Mouse (Mus musculus): Measurements from ENCODE around the gene Spint4.

Gene Spint4

DNA sequence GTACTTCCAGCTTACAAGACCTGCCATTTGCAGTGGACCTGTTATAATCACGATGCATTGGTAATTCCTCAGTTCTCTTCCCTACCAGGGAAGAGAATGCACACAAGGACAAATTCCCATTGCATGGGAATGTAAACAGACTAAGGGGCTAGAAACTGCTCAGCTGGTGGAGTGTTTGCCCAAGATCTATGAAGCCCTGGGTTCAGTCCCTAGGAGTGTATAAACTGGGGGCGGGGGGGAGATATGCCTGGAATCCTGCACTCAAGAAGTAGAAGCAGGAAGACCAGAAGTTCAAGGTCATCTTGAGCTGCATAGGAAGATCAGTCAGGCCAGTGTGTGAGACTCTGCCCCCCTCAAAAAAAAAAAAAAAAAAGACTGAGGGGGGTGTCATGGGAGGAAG lies 35.0 kb downstream of the Spint4 start:
- DNase-seq (ENCODE audit: inconsistent ontology term), result no peak

- DNase-seq (ENCODE audit: inconsistent ontology term), result no peak
Measured at GRCm38 (mm10) chr2:164734839-164735238, 36.5 kb downstream of the Spint4 start.

DNA sequence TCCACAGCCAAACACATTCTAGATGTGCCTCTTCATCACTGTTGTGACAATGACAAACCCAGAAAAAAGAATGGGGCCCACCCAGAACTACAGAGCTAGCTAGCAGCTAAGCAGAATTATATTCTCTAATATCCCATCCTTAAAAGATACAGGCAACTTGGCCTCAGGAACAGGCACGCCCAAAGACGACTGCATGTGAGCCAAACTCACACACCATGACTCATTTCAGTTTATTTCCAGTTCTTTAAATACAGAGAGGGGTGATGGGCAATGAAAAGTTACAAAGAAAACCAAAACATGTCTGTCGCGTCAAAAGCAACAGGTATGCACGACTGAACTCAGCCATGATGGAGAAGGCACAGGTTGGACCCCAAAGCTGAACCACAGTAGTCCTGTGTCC lies 37.1 kb downstream of the Spint4 start:
- DNase-seq (ENCODE audit: inconsistent ontology term), result no peak

DNA sequence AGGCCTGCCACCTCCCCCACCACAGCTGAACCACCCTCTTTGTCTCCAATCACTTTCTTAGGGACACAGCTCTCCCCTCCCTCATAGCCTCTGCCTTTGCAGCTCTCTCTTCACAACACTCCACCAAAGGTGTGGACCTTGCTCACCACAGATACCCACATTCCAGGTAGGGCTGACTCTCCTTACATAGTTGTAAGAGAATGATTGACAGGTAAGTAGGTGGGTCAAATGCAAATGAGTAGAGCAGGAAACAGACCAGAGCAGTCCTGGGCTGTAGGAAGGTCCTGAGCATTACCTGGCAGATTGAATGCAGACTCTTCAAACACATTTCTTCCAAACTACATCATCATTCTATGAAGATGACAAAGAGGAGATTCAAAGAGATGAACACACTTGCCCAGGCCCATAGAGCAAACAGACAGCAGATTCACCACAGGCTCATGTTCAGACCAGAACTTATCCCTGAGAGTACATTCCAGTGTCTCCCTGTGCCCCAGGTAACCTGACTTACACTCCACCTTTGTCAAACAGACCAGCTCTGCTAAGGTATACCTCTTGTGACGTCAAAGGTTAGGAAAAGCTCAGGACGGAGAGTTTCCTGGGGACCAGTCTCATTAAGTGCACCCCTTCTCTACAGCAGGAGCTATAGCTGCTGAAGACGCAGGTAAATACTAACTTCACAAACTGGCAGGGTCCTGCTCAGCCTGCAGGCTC lies 39.2 kb downstream of the Spint4 start:
- no peak for DNase-seq (ENCODE audit: inconsistent ontology term)

GRCm38 (mm10) chr2:164739876-164740275 lies 41.6 kb downstream of the Spint4 start:
- no peak for DNase-seq (ENCODE audit: inconsistent ontology term)

DNA sequence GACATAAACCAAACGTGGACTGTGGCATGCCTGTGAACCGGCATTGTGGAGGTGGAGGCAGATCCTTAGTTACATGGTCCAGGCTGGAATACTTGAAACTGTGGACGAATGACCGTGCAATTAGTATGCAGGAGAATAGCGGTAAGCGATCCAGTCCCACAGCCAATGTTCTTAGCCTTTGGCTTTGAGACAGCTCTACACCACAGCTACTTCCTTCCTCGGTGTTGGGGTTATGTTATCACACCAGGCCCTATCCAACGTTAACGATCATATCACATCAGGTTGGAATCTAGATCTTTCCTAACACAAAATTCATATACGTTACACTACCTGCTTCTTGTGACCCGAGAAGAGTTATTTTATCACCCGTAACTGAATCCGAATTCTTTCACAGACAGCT lies 46.7 kb downstream of the Spint4 start:
- no peak for DNase-seq (ENCODE audit: inconsistent ontology term)

DNA sequence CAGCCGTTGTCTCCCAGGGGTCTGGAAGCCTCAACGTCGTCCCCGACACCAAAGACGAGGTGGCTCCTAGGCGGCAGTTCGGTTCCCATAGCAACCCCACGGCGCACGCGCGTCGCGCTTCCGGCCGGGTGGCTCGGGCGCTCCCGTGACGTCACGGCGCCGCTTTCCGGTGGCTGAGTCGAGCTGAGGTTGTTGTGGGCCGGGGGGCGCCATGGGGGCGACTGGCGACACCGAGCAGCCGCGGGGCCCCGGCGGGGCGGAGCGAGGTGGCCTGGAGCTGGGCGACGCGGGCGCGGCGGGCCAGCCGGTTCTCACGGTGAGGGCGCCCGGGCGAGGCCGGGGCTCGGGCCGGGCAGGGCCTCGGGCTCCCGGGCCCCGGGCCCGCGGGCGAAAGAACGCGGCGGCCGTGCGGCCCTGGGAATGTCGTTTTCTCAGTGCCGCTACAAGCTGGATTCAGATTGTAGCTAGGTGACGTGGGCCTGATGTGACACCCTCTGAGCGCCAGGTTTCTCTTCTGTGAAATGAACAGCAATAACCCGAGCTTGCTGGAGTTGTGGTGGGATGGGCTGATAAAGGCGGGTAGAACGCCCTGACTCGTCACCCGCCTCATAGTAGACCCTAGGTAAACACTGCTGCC lies 47.7 kb downstream of the Spint4 start, which contains the start of the genes Wfdc3 and Dnttip1:
Wfdc3 (minus strand) TSS at position 89 of the 637 bp plus-strand sequence.
Dnttip1 (plus strand) TSS at position 141 of the 637 bp plus-strand sequence.
- peak; percentile 94 for DNase-seq (ENCODE audit: inconsistent ontology term)

DNA sequence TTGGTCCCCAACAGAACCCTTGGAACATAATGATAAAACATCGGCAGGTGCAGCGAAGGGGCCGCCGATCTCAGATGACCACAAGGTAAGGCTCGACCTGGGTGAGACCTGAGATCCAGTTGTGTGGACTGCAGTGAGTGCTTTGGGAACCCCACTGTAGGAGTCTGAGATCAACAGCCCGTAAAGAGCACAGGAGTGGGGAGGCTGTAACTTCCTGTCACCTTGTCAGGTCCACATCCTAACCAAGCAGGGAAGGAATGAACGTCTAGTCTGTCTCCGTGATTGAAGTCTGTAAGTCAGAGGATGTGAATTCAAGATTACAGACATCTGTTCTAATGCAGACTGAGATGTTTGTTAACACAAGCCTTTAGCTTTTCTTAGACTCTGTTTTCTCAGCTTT lies 48.4 kb downstream of the Spint4 start:
- DNase-seq (ENCODE audit: inconsistent ontology term), result no peak

DNA sequence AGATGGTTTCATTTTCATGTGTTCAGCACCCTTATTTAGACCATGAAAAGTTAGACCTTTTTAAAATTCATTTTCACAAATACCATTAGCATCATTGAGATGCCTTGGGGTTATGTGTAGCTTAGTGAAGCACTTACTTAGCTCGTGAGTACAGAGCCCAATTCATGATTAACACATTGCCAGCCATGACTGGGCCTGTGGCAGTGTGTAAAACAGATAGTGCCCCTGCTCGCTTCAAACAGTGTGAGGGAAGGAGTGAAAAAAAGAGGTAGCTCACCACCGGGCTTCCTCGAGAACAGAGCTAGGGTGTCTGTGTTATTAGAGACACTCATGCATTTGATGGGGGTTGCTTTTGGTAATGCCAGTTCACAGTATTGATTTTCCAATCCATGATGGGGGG lies 49.9 kb downstream of the Spint4 start:
- no peak for DNase-seq (ENCODE audit: inconsistent ontology term)

- DNase-seq (ENCODE audit: inconsistent ontology term), result peak; percentile 82
Measured at GRCm38 (mm10) chr2:164748991-164749390, 50.7 kb downstream of the Spint4 start.

All from Muller cell, postnatal 12 days (primary cell).